In genomic region chr7:128563373-128563772, GRCm38 (mm10) we compare ENCODE assay signal across 8 mouse cellular contexts. TPM values are rescaled to one million over a fixed set of nuclear protein-coding genes. Genes with fewer than 3 reads are reported as not detected.
DNase-seq lines count a peak whose midpoint lies in the region; ATAC-seq lines count a peak whose summit lies in the region.

No protein-coding gene starts in this region.

- DNase-seq in forebrain, embryonic 14.5 days (ENCODE audit: low spot score): peak; percentile 29
- DNase-seq in B cell, adult 2 months: peak; percentile 70 to 73
- DNase-seq in brain, adult 2 months (ENCODE audit: low read depth, low spot score): peak; percentile 30
- DNase-seq in lung, postnatal 25 days (ENCODE audit: low spot score): peak; percentile 41
- DNase-seq in right cerebral cortex, adult 18-20 months: no peak
- no peak for DNase-seq in ovary, postnatal 14 days (ENCODE audit: low spot score)
- no peak for DNase-seq in cerebellum, adult 9-10 months

- no peaks in the 10 kb centered on the region for H3K4me1 ChIP-seq in forebrain, embryonic 14.5 days (ENCODE audit: control insufficient read depth, insufficient read depth, low read length)
- no peaks in the 10 kb centered on the region for H3K4me1 ChIP-seq in forebrain, embryonic 13.5 days

- 42% methylated on average over 4 of the region's 4 CpGs for WGBS in forebrain, embryonic 14.5 days
- WGBS in forebrain, embryonic 13.5 days: 49% methylated on average over 4 of the region's 4 CpGs

- ATAC-seq in forebrain, embryonic 14.5 days: no peak
- no peak for ATAC-seq in forebrain, embryonic 13.5 days

- no peaks in the 10 kb centered on the region for H3K27me3 ChIP-seq in forebrain, embryonic 14.5 days (replicated peaks; ENCODE audit: control insufficient read depth, insufficient read depth, low read length)
- H3K27me3 ChIP-seq in forebrain, embryonic 13.5 days: no peaks in the 10 kb centered on the region

- H3K27ac ChIP-seq in forebrain, embryonic 14.5 days (ENCODE audit: low read depth, low read length): no peak overlapping the region
- no peak overlapping the region for H3K27ac ChIP-seq in forebrain, embryonic 13.5 days

- H3K9me3 ChIP-seq in forebrain, embryonic 14.5 days (replicated peaks; ENCODE audit: control insufficient read depth, low read length): no peaks in the 10 kb centered on the region
- H3K9me3 ChIP-seq in forebrain, embryonic 13.5 days (replicated peaks): no peaks in the 10 kb centered on the region

- no peak overlapping the region for H3K4me3 ChIP-seq in forebrain, embryonic 14.5 days (ENCODE audit: low read depth, low read length)
- no peak overlapping the region for H3K4me3 ChIP-seq in forebrain, embryonic 13.5 days

- H3K4me2 ChIP-seq in forebrain, embryonic 14.5 days (ENCODE audit: low read length): no peak overlapping the region
- no peak overlapping the region for H3K4me2 ChIP-seq in forebrain, embryonic 13.5 days

- no peak overlapping the region for H3K9ac ChIP-seq in forebrain, embryonic 14.5 days (ENCODE audit: low read length)
- H3K9ac ChIP-seq in forebrain, embryonic 13.5 days: no peak overlapping the region

- no peaks in the 10 kb centered on the region for H3K36me3 ChIP-seq in forebrain, embryonic 14.5 days (ENCODE audit: control insufficient read depth, insufficient read depth, low read length)
- no peaks in the 10 kb centered on the region for H3K36me3 ChIP-seq in forebrain, embryonic 13.5 days (ENCODE audit: poor library complexity, severe bottlenecking)

RNA-seq across cellular contexts. Expression of gene Bag3, which starts 40.0 kb away (rescaled TPM):
- polyA plus RNA-seq in forebrain, embryonic 14.5 days (2014; fragmentation: Nextera tagmentation; extraction: Ambion mirVana): 1.4 and 1.7 TPM in 2 replicates
- polyA plus RNA-seq in forebrain, embryonic 13.5 days (2015; fragmentation: Nextera tagmentation; extraction: Ambion mirVana): 1.9 and 2.1 TPM in 2 replicates

RNA-seq across cellular contexts. Expression of gene Inpp5f, which starts 47.8 kb away (rescaled TPM):
- 257 and 314 TPM in 2 replicates for polyA plus RNA-seq in forebrain, embryonic 14.5 days (2014; fragmentation: Nextera tagmentation; extraction: Ambion mirVana)
- polyA plus RNA-seq in forebrain, embryonic 13.5 days (2015; fragmentation: Nextera tagmentation; extraction: Ambion mirVana): 185 and 204 TPM in 2 replicates

Comparison
In these comparisons a context has a peak if more than half of its experiments do, and no peak if none do; other contexts are left out.
1. DNase-seq: peak in forebrain, embryonic 14.5 days (single experiment), B cell, adult 2 months (2 of 2), brain, adult 2 months (single experiment) and lung, postnatal 25 days (single experiment); none in right cerebral cortex, adult 18-20 months (single experiment), ovary, postnatal 14 days (single experiment) and cerebellum, adult 9-10 months (single experiment).